Mouse (Mus musculus): ENCODE measurements around the gene Myof.

DNA sequence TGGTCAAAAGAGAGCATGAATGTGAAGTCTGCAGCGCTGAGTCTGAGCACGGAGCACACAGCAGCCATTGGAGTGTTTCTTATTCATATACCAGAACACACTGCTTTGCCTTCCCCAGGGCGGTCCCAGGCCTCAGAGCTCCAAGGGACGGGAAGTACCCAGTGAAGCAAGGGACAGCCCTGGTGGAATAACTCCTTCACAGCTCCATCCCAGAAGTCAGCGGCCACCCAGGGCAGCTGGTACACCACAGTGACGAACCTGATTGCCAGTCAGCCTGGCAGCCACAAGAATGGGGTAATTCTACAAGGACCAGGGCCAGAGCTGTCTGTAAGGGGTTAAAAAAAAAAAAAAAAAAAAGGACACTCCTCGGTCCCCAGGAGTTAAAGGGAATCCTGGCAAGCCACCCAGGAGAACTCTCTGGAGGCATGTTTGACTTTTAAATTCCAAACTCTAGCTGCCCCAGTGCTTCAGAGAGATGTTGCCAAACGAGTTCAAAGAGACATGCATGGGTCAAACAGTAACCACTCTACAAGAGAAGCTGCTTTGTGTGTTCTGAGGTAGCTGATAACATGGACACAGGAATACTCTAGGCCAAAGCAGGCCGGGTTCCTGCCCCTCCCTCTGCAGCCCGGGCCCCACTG lies 15.4 kb downstream of the Myof start:
- no peak for TF ChIP-seq E2F4 (IDR thresholded peaks at IDR 0.05; ENCODE audit: insufficient read depth)
- TF ChIP-seq POLR2A (IDR thresholded peaks at IDR 0.05; ENCODE audit: insufficient read length, low read depth) = no peak
- TF ChIP-seq TCF12 (IDR thresholded peaks at IDR 0.05; ENCODE audit: insufficient read depth, poor library complexity, severe bottlenecking) = no peak
- TF ChIP-seq POLR2AphosphoS2 (IDR thresholded peaks at IDR 0.05; ENCODE audit: insufficient read length, low read depth) = no peak
- TF ChIP-seq USF1 (IDR thresholded peaks at IDR 0.05; ENCODE audit: low read depth) = no peak
- no peak for TF ChIP-seq MYOG (IDR thresholded peaks at IDR 0.05; ENCODE audit: control insufficient read depth in 1 of 3, insufficient read depth in 1 of 3, insufficient read length in 2 of 3, low read depth in 2 of 3)
- no peak for TF ChIP-seq MAX (IDR thresholded peaks at IDR 0.05; ENCODE audit: low read depth)
- TF ChIP-seq TCF3 (IDR thresholded peaks at IDR 0.05; ENCODE audit: insufficient read length, low read depth) = no peak
